Mouse (Mus musculus): Measurements from ENCODE around the gene Znrf1. TPM values are rescaled to one million over a fixed set of nuclear protein-coding genes. Genes with fewer than 3 reads are reported as not detected.

Gene Znrf1
- polyA plus RNA-seq, 1 experiment from 2014 or later, result 37.4 TPM

DNA sequence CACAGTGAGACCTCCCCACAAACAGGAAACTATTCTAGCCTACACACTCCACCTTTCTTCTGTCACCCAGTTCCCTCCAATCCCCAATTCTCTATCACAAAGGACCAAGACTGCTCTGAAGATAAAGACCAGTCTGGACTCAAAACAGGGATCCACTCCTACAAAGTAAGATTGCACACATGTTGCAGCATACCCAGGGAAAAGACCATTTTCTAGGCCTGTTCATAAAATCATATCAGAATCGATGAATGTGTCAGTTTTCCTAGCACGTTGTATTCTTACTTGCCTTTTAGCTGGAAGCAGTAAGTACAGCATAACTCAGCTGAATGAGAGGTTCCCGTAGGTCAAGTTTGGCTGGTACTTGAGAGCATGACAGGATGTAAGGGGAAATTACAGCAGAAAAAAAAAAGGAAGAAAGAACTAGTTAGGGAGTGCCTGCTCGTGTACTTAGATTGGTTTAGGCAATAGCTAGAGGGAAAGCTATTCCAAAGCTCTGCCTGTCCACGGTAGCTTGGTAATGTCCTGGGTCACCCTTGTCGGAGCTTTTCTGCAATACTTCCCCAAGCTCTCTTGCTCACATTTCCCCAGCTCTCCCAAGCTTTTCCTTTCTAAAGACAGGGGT is 9.4 kb upstream of the Znrf1 start:
- no peak overlapping the region for H3K9ac ChIP-seq (ENCODE audit: low read depth, low read length)
- no peak for ATAC-seq (ENCODE audit: low FRiP score, low TSS enrichment)
- H3K4me3 ChIP-seq (ENCODE audit: low read length), result no peak overlapping the region
- H3K27me3 ChIP-seq (ENCODE audit: control insufficient read depth, insufficient read depth, low read length), result no peaks in the 10 kb centered on the region
- no peak overlapping the region for H3K27ac ChIP-seq (ENCODE audit: low read depth, low read length)
- WGBS, result 71% methylated on average over 6 of the region's 6 CpGs
- H3K9me3 ChIP-seq (ENCODE audit: control insufficient read depth, low read length), result no peaks in the 10 kb centered on the region
- H3K4me1 ChIP-seq (ENCODE audit: control insufficient read depth, insufficient read depth, low read length), result no peaks in the 10 kb centered on the region
- H3K36me3 ChIP-seq (ENCODE audit: control insufficient read depth, insufficient read depth, low read length), result no peaks in the 10 kb centered on the region
- H3K4me2 ChIP-seq (replicated peaks; ENCODE audit: low read depth, low read length), result no peak overlapping the region

DNA sequence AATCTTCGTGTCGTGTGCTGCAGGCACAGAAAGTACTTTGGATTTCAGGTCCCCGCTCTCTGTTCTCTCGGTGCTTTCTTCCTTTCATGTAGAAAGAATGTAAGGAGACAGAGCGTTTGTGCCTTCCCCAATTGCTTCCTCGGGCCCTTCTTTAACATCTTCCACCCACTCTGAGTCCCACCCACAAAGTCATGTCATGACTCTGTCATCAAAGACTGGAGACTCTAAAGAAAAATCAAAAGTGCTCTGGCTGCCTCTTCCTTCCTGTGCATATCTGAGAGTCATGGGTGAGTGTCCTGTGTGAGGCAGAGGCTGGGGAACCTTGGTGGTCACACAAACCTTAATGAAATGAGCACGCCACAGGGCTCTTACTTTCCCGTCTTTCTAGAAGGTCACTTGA is 8.7 kb upstream of the Znrf1 start:
- WGBS, result 65% methylated on average over 8 of the region's 8 CpGs
- H3K4me2 ChIP-seq (replicated peaks; ENCODE audit: low read depth, low read length), result no peak overlapping the region
- H3K4me1 ChIP-seq (ENCODE audit: control insufficient read depth, insufficient read depth, low read length), result no peaks in the 10 kb centered on the region
- no peak for ATAC-seq (ENCODE audit: low FRiP score, low TSS enrichment)
- H3K9me3 ChIP-seq (ENCODE audit: control insufficient read depth, low read length), result no peaks in the 10 kb centered on the region
- no peak overlapping the region for H3K4me3 ChIP-seq (ENCODE audit: low read length)
- H3K27ac ChIP-seq (ENCODE audit: low read depth, low read length), result no peak overlapping the region
- H3K36me3 ChIP-seq (ENCODE audit: control insufficient read depth, insufficient read depth, low read length), result no peaks in the 10 kb centered on the region
- H3K9ac ChIP-seq (ENCODE audit: low read depth, low read length), result no peak overlapping the region
- H3K27me3 ChIP-seq (ENCODE audit: control insufficient read depth, insufficient read depth, low read length), result no peaks in the 10 kb centered on the region

DNA sequence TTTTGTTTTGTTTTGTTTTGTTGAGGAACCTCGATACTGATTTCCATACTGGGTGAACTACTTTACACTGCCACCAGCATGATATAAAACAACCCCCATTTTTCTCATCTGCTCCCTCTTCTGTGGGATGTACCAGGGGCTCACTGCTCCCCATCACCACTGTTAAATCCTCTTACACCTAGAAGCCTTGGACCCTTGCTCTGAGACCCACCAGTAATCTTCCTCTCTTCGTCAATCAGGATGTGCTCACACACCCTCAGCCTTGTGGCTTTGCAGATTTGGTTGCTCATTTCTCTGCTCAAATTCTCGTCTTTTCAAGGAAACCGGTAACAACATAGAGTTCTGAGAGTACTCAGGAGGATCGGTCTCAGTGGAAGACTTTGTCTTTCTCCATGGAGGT is 7.8 kb upstream of the Znrf1 start:
- no peak overlapping the region for H3K27ac ChIP-seq (ENCODE audit: low read depth, low read length)
- no peaks in the 10 kb centered on the region for H3K36me3 ChIP-seq (ENCODE audit: control insufficient read depth, insufficient read depth, low read length)
- 76% methylated on average over 5 of the region's 5 CpGs for WGBS
- no peak overlapping the region for H3K9ac ChIP-seq (ENCODE audit: low read depth, low read length)
- no peaks in the 10 kb centered on the region for H3K27me3 ChIP-seq (ENCODE audit: control insufficient read depth, insufficient read depth, low read length)
- H3K4me2 ChIP-seq (replicated peaks; ENCODE audit: low read depth, low read length), result no peak overlapping the region
- no peak for ATAC-seq (ENCODE audit: low FRiP score, low TSS enrichment)
- H3K9me3 ChIP-seq (ENCODE audit: control insufficient read depth, low read length), result no peaks in the 10 kb centered on the region
- no peak overlapping the region for H3K4me3 ChIP-seq (ENCODE audit: low read length)
- no peaks in the 10 kb centered on the region for H3K4me1 ChIP-seq (ENCODE audit: control insufficient read depth, insufficient read depth, low read length)

DNA sequence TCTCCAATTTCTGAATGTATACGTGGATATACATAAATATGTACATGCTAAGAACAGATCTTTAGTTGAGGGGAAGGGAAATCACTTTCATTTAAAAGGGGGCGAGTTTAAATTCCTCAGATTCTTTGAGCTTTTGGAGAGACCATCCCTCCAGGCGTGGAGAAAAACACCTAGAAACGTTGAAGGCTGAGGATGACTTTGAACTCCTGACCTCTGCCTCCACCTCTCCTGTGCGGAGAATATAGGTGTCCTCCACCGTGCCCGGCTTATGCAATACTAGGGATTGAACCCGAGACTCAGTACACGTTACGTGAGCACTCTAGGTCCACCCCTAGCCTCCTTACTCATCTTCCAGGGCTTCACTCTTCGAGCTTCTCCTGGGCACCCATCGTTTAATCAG is 4.7 kb upstream of the Znrf1 start:
- Histone ChIP-seq H3K4me2 (replicated peaks; ENCODE audit: low read depth, low read length) (no peak overlapping the region), H3K27me3 (ENCODE audit: control insufficient read depth, insufficient read depth, low read length) (no peaks in the 10 kb centered on the region), H3K9me3 (ENCODE audit: control insufficient read depth, low read length) (no peaks in the 10 kb centered on the region), H3K4me1 (ENCODE audit: control insufficient read depth, insufficient read depth, low read length) (no peaks in the 10 kb centered on the region), H3K36me3 (ENCODE audit: control insufficient read depth, insufficient read depth, low read length) (no peaks in the 10 kb centered on the region), H3K9ac (ENCODE audit: low read depth, low read length) (no peak overlapping the region), H3K27ac (ENCODE audit: low read depth, low read length) (no peak overlapping the region), H3K4me3 (ENCODE audit: low read length) (no peak overlapping the region)
- ATAC-seq (ENCODE audit: low FRiP score, low TSS enrichment), result no peak
- 75% methylated on average over 12 of the region's 12 CpGs for WGBS

DNA sequence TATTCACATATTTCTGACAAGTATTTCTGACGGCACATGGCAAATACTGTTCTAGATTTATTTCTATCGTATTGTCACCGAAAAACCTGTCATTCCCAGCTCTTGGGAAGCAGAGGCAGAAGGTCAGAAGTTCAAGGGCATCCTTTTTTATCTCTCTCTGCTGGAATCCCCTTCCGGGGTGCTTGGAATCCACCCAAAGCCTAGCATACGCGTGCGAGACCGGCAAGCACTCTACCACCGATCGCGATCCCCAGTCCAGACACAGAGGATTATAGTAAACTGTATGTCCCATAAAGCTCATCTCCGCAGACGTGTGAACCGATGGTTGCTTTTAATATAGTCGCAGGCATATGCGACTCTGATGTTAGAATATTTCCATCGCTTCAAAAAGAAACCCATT is 4.3 kb upstream of the Znrf1 start:
- 86% methylated on average over 17 of the region's 17 CpGs for WGBS
- H3K9me3 ChIP-seq (ENCODE audit: control insufficient read depth, low read length), result no peaks in the 10 kb centered on the region
- no peak overlapping the region for H3K4me2 ChIP-seq (replicated peaks; ENCODE audit: low read depth, low read length)
- no peak overlapping the region for H3K27ac ChIP-seq (ENCODE audit: low read depth, low read length)
- H3K4me1 ChIP-seq (ENCODE audit: control insufficient read depth, insufficient read depth, low read length), result no peaks in the 10 kb centered on the region
- no peaks in the 10 kb centered on the region for H3K27me3 ChIP-seq (ENCODE audit: control insufficient read depth, insufficient read depth, low read length)
- ATAC-seq (ENCODE audit: low FRiP score, low TSS enrichment), result no peak
- H3K4me3 ChIP-seq (ENCODE audit: low read length), result no peak overlapping the region
- H3K36me3 ChIP-seq (ENCODE audit: control insufficient read depth, insufficient read depth, low read length), result no peaks in the 10 kb centered on the region
- no peak overlapping the region for H3K9ac ChIP-seq (ENCODE audit: low read depth, low read length)

DNA sequence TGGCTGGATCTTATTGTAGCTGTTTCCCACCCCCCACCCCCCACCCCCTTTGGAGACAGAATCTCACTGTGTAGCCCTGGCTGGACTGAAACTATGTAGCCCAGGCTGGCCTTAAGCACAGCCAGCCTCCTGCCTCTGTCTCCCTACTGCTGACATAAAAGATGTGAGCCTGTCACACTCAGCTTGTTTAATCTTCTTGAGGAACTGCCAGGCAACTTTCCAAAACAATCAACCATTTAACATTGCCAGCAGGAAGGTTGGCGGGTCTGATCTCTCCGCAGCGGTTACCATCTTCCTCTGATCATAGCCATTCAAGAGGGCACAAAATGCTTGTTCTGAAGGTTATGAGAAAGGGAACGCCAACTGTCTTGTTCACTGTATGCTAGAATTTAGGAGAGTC is 2.4 kb upstream of the Znrf1 start:
- Histone ChIP-seq H3K27me3 (ENCODE audit: control insufficient read depth, insufficient read depth, low read length) (no peaks in the 10 kb centered on the region), H3K9ac (ENCODE audit: low read depth, low read length) (no peak overlapping the region), H3K27ac (ENCODE audit: low read depth, low read length) (no peak overlapping the region), H3K36me3 (ENCODE audit: control insufficient read depth, insufficient read depth, low read length) (no peaks in the 10 kb centered on the region), H3K9me3 (ENCODE audit: control insufficient read depth, low read length) (no peaks in the 10 kb centered on the region), H3K4me3 (ENCODE audit: low read length) (no peak overlapping the region), H3K4me1 (ENCODE audit: control insufficient read depth, insufficient read depth, low read length) (peaks cover 9% of the 10 kb centered on the region), H3K4me2 (replicated peaks; ENCODE audit: low read depth, low read length) (no peak overlapping the region)
- ATAC-seq (ENCODE audit: low FRiP score, low TSS enrichment), result no peak
- 79% methylated on average over 4 of the region's 4 CpGs for WGBS

DNA sequence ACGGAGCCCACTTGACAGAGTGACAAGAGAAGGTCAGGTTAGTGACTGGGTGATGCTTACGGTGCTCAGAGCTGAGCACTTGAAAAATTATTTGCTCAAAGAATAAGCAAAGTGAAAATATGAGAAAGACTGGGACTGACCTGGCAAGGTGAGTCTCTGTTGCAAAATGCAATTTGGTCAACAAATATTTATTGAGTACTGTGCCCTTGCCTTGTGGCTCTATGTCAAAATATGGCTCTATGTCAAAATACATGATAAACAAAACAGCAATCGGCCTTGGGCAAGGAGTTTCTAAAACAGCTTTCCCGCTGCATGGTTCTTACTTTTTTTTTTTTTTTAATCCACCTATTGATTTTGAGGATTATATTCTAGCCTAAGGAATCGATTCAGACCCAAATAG is 406 bp upstream of the Znrf1 start:
- Histone ChIP-seq H3K27ac (ENCODE audit: low read depth, low read length) (no peak overlapping the region), H3K9ac (ENCODE audit: low read depth, low read length) (no peak overlapping the region), H3K36me3 (ENCODE audit: control insufficient read depth, insufficient read depth, low read length) (no peaks in the 10 kb centered on the region; the same call in 1 of the 2 replicates), H3K4me1 (ENCODE audit: control insufficient read depth, insufficient read depth, low read length) (peaks cover 22% of the 10 kb centered on the region), H3K27me3 (ENCODE audit: control insufficient read depth, insufficient read depth, low read length) (no peaks in the 10 kb centered on the region), H3K4me2 (replicated peaks; ENCODE audit: low read depth, low read length) (peak overlapping the region; percentile 75), H3K4me3 (ENCODE audit: low read length) (peak overlapping the region; percentile 81), H3K9me3 (ENCODE audit: control insufficient read depth, low read length) (no peaks in the 10 kb centered on the region)
- no peak for ATAC-seq (ENCODE audit: low FRiP score, low TSS enrichment)
- 45% methylated on average over 5 of the region's 5 CpGs for WGBS

DNA sequence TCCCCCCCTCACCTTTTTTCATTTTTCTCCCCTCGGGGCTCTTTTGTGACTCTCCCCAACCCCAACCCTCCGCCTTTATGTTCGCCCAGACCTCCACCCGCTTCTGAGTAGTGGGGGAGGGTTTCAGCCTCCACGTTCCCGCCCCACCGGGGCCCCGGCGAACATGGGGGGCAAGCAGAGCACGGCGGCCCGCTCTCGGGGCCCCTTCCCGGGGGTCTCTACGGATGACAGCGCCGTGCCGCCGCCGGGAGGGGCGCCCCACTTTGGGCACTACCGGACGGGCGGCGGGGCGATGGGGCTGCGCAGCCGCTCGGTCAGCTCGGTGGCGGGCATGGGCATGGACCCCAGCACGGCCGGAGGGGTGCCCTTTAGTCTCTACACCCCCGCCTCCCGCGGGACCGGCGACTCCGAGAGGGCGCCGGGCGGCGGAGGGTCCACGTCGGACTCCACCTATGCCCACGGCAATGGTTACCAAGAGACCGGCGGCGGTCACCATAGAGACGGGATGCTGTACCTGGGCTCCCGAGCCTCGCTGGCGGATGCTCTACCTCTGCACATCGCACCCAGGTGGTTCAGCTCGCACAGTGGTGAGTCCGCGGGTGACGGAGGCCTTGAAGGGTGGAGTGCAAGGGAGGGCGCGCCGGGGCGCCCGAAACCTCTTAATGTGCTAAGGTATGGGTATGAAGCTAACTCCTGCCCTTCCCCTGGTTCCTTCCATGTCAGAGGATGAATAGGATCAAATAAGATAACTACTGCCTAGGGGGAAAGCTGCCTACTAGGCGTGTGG is 1.3 kb downstream of the Znrf1 start:
- Histone ChIP-seq H3K4me1 (ENCODE audit: control insufficient read depth, insufficient read depth, low read length) (peaks cover 22% of the 10 kb centered on the region), H3K4me3 (ENCODE audit: low read length) (peak overlapping the region; percentile 81), H3K9ac (ENCODE audit: low read depth, low read length) (peak overlapping the region; percentile 94), H3K36me3 (ENCODE audit: control insufficient read depth, insufficient read depth, low read length) (no peaks in the 10 kb centered on the region; the same call in 1 of the 2 replicates), H3K9me3 (ENCODE audit: control insufficient read depth, low read length) (no peaks in the 10 kb centered on the region), H3K4me2 (replicated peaks; ENCODE audit: low read depth, low read length) (peak overlapping the region; percentile 75), H3K27ac (ENCODE audit: low read depth, low read length) (peak overlapping the region; percentile 94), H3K27me3 (ENCODE audit: control insufficient read depth, insufficient read depth, low read length) (no peaks in the 10 kb centered on the region)
- under 1% methylated on average over 63 of the region's 64 CpGs for WGBS
- peak; percentile 28 for ATAC-seq (ENCODE audit: low FRiP score, low TSS enrichment)

DNA sequence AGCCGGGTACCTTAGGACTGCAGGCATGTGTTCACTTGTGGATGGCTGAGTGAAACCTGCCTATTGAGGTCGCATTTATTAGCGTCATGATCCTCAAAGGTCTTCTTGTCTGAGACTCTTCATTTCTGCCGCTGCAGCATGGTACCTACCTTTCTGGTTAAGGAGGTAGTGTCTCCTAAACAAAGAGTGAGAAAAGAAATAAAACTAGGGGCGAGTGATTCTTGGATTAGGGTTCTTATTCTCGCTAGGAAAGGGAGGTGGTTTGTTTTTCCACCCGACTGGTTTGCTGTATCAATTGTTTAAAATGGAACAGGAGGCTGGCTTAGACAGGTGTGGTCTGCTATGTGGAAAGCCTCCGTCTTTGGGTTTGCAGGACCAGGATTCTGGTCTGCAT is 1.9 kb downstream of the Znrf1 start:
- no peaks in the 10 kb centered on the region; the same call in 1 of the 2 replicates for H3K36me3 ChIP-seq (ENCODE audit: control insufficient read depth, insufficient read depth, low read length)
- H3K4me2 ChIP-seq (replicated peaks; ENCODE audit: low read depth, low read length), result peak overlapping the region; percentile 75
- H3K9me3 ChIP-seq (ENCODE audit: control insufficient read depth, low read length), result no peaks in the 10 kb centered on the region
- H3K27ac ChIP-seq (ENCODE audit: low read depth, low read length), result no peak overlapping the region
- peak overlapping the region; percentile 81 for H3K4me3 ChIP-seq (ENCODE audit: low read length)
- 3% methylated on average over 8 of the region's 8 CpGs for WGBS
- peak overlapping the region; percentile 94 for H3K9ac ChIP-seq (ENCODE audit: low read depth, low read length)
- H3K4me1 ChIP-seq (ENCODE audit: control insufficient read depth, insufficient read depth, low read length), result peaks cover 22% of the 10 kb centered on the region
- no peak for ATAC-seq (ENCODE audit: low FRiP score, low TSS enrichment)
- no peaks in the 10 kb centered on the region for H3K27me3 ChIP-seq (ENCODE audit: control insufficient read depth, insufficient read depth, low read length)
